Mouse (Mus musculus): ENCODE measurements around the gene Shisa7. TPM values are rescaled to one million over a fixed set of nuclear protein-coding genes. Genes with fewer than 3 reads are reported as not detected.
"Not testable (repeated sequence)": the region's sequence is repeated elsewhere in the genome, so short reads cannot be mapped to it uniquely, and the experiment has no call there.

The Shisa7 gene
- polyA plus RNA-seq, 1 experiment, result 0.74 TPM

DNA sequence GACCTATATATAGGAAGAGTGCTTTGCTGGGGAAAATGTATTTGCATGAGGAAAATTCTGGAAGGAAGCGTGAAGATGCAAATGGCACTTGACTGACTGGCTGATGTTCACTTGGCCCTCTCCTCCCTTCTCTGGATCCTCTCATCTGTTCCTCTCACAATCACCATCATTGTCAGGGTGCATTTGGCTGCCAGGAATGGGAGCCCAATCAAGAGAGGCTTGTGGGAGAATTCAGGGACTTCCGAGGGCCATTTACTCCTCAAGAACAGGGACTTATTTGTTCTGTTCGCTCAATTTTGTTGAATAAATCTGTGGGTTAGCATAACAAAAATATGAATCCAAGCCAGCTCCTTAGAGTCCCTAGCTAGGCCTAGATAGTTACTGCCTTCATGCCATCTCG, 22.8 kb downstream of the Shisa7 start:
- H3K27me3 ChIP-seq (ENCODE audit: control insufficient read depth, insufficient read depth, low read length), result no peaks in the 10 kb centered on the region
- H3K4me1 ChIP-seq (replicated peaks; ENCODE audit: control insufficient read depth, insufficient read depth, low read length), result peaks cover 7% of the 10 kb centered on the region
- no peak for DNase-seq
- H3K36me3 ChIP-seq (ENCODE audit: control insufficient read depth, insufficient read depth, low read length), result no peaks in the 10 kb centered on the region
- H3K27ac ChIP-seq (ENCODE audit: control insufficient read depth, insufficient read depth, low read length), result no peak overlapping the region
- TF ChIP-seq POLR2A (IDR thresholded peaks at IDR 0.05; ENCODE audit: control insufficient read depth, extremely low read depth, insufficient read depth, low read length, poor library complexity) (no peak), CTCF (IDR thresholded peaks at IDR 0.05; ENCODE audit: borderline replicate concordance, control insufficient read depth, extremely low read depth, insufficient read depth, low read length, poor library complexity) (no peak)
- 93% methylated on average over 4 of the region's 4 CpGs for WGBS
- H3K4me3 ChIP-seq (ENCODE audit: control insufficient read depth, insufficient read depth, low read length), result no peak overlapping the region

DNA sequence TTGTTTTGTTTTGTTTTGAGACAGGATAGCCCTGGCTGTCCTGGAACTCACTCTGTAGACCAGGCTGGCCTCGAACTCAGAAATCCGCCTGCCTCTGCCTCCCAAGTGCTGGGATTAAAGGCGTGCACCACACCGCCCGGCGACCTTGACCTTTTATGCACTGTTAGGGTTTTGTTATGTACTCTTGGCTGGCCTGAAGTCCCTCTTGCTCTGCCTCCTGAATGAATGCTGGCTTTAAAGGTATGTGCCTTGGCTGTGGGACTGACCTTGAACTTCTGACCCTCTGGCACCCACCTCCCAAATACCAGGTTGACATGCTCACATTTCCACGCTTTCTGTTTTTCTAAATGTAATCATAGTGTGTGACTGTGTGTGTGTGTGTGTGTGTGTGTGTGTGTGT, 23.6 kb downstream of the Shisa7 start:
- H3K36me3 ChIP-seq (ENCODE audit: control insufficient read depth, insufficient read depth, low read length); H3K27ac ChIP-seq (ENCODE audit: control insufficient read depth, insufficient read depth, low read length); DNase-seq; H3K27me3 ChIP-seq (ENCODE audit: control insufficient read depth, insufficient read depth, low read length); H3K4me3 ChIP-seq (ENCODE audit: control insufficient read depth, insufficient read depth, low read length): not testable (repeated sequence)
- H3K4me1 ChIP-seq (replicated peaks; ENCODE audit: control insufficient read depth, insufficient read depth, low read length), result peaks cover 10% of the 10 kb centered on the region
- 96% methylated on average over 7 of the region's 7 CpGs for WGBS

DNA sequence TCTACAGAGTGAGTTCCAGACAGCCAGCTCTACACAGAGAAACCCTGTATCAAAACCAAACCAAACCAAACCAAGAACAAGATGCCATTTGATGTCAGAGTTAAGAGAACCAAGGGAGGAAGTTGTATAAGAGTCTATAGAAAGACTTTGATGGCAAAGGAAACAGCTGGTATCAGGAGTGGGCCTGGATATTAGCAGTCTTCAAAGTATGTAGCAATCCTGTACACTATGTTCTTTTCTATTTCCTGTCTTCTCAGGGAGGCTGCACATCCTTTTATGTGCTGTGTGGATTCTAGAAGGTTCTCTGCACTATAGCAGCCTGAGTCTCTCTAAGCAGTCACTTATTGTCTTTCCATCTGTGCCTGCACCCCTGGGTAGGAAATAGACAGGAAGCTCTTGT, 27.9 kb downstream of the Shisa7 start:
- TF ChIP-seq CTCF (IDR thresholded peaks at IDR 0.05; ENCODE audit: borderline replicate concordance, control insufficient read depth, extremely low read depth, insufficient read depth, low read length, poor library complexity) (no peak), POLR2A (IDR thresholded peaks at IDR 0.05; ENCODE audit: control insufficient read depth, extremely low read depth, insufficient read depth, low read length, poor library complexity) (no peak)
- H3K27me3 ChIP-seq (ENCODE audit: control insufficient read depth, insufficient read depth, low read length), result no peaks in the 10 kb centered on the region
- H3K4me3 ChIP-seq (ENCODE audit: control insufficient read depth, insufficient read depth, low read length), result no peak overlapping the region
- H3K27ac ChIP-seq (ENCODE audit: control insufficient read depth, insufficient read depth, low read length), result peak overlapping the region; percentile 71
- H3K36me3 ChIP-seq (ENCODE audit: control insufficient read depth, insufficient read depth, low read length), result no peaks in the 10 kb centered on the region
- peaks cover 16% of the 10 kb centered on the region for H3K4me1 ChIP-seq (replicated peaks; ENCODE audit: control insufficient read depth, insufficient read depth, low read length)
- DNase-seq, result peak; percentile 20

- no peak for TF ChIP-seq POLR2A (IDR thresholded peaks at IDR 0.05; ENCODE audit: control insufficient read depth, extremely low read depth, insufficient read depth, low read length, poor library complexity)
- TF ChIP-seq CTCF (IDR thresholded peaks at IDR 0.05; ENCODE audit: borderline replicate concordance, control insufficient read depth, extremely low read depth, insufficient read depth, low read length, poor library complexity), result no peak
- Histone ChIP-seq H3K4me1 (replicated peaks; ENCODE audit: control insufficient read depth, insufficient read depth, low read length) (peaks cover 26% of the 10 kb centered on the region), H3K27me3 (ENCODE audit: control insufficient read depth, insufficient read depth, low read length) (no peaks in the 10 kb centered on the region), H3K4me3 (ENCODE audit: control insufficient read depth, insufficient read depth, low read length) (peak overlapping the region; percentile 38), H3K36me3 (ENCODE audit: control insufficient read depth, insufficient read depth, low read length) (peaks cover 9% of the 10 kb centered on the region), H3K27ac (ENCODE audit: control insufficient read depth, insufficient read depth, low read length) (peak overlapping the region; percentile 55)
- no peak for DNase-seq
- 22% methylated on average over 8 of the region's 8 CpGs for WGBS
Measured at GRCm38 (mm10) chr7:4813105-4813791, 31.2 kb downstream of the Shisa7 start.

GRCm38 (mm10) chr7:4812303-4813104, 32.0 kb downstream of the Shisa7 start, which contains the start of gene Ube2s:
Ube2s (minus strand) TSS chr7:4812590.
- WGBS, result under 1% methylated on average over 62 of the region's 62 CpGs
- TF ChIP-seq POLR2A (IDR thresholded peaks at IDR 0.05; ENCODE audit: control insufficient read depth, extremely low read depth, insufficient read depth, low read length, poor library complexity) (peak; percentile 48; the same call in 1 of the 2 replicates), CTCF (IDR thresholded peaks at IDR 0.05; ENCODE audit: borderline replicate concordance, control insufficient read depth, extremely low read depth, insufficient read depth, low read length, poor library complexity) (no peak)
- peak; percentile 98 for DNase-seq
- peak within 1 kb of the TSS; percentile 89 for H3K27ac ChIP-seq (ENCODE audit: control insufficient read depth, insufficient read depth, low read length)
- no peaks in the 10 kb centered on the region for H3K27me3 ChIP-seq (ENCODE audit: control insufficient read depth, insufficient read depth, low read length)
- H3K36me3 ChIP-seq (ENCODE audit: control insufficient read depth, insufficient read depth, low read length), result peaks cover 12% of the 10 kb centered on the region
- H3K4me3 ChIP-seq (ENCODE audit: control insufficient read depth, insufficient read depth, low read length), result peak within 1 kb of the TSS; percentile 79
- peaks cover 22% of the 10 kb centered on the region for H3K4me1 ChIP-seq (replicated peaks; ENCODE audit: control insufficient read depth, insufficient read depth, low read length)

DNA sequence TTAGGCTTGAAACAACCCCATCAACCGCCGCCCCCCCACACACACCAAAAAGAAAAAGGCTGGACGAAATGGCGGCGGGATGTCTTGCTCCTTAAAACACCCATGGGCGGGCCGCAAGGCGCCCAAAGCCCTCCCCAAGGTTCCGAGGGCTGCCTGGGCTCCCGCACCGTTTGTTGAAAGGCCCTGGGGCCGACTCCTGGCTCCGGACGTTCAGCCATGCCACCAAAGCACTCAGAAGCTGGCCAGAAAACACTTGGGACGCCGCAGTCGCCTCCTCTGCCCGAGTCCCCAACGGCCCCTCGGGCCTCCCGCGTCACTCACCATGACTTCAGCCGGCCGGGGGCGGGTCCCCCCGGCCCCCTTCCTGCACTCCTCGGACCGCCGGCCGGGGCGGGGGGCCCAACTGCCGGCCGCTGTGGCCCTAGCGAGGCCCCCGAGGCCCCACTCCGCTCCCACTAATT, 32.6 kb downstream of the Shisa7 start:
- DNase-seq, result peak; percentile 49
- no peaks in the 10 kb centered on the region for H3K27me3 ChIP-seq (ENCODE audit: control insufficient read depth, insufficient read depth, low read length)
- H3K27ac ChIP-seq (ENCODE audit: control insufficient read depth, insufficient read depth, low read length), result peak overlapping the region; percentile 51; the same call in 1 of the 2 replicates
- H3K4me1 ChIP-seq (replicated peaks; ENCODE audit: control insufficient read depth, insufficient read depth, low read length), result peaks cover 20% of the 10 kb centered on the region
- WGBS, result 2% methylated on average over 34 of the region's 36 CpGs
- peaks cover 19% of the 10 kb centered on the region for H3K36me3 ChIP-seq (ENCODE audit: control insufficient read depth, insufficient read depth, low read length)
- H3K4me3 ChIP-seq (ENCODE audit: control insufficient read depth, insufficient read depth, low read length), result peak overlapping the region; percentile 79
- no peak for TF ChIP-seq CTCF (IDR thresholded peaks at IDR 0.05; ENCODE audit: borderline replicate concordance, control insufficient read depth, extremely low read depth, insufficient read depth, low read length, poor library complexity)

- H3K27ac ChIP-seq (ENCODE audit: control insufficient read depth, insufficient read depth, low read length); H3K27me3 ChIP-seq (ENCODE audit: control insufficient read depth, insufficient read depth, low read length); DNase-seq: not testable (repeated sequence)
- Histone ChIP-seq H3K4me3 (ENCODE audit: control insufficient read depth, insufficient read depth, low read length) (peak overlapping the region; percentile 79), H3K4me1 (replicated peaks; ENCODE audit: control insufficient read depth, insufficient read depth, low read length) (peaks cover 17% of the 10 kb centered on the region), H3K36me3 (ENCODE audit: control insufficient read depth, insufficient read depth, low read length) (peaks cover 26% of the 10 kb centered on the region)
- 35% methylated on average over 10 of the region's 10 CpGs for WGBS
Measured at GRCm38 (mm10) chr7:4811131-4811530, 33.4 kb downstream of the Shisa7 start.
